Mouse (Mus musculus) ovary, postnatal 14 days (tissue): Measurements from ENCODE around the gene Lrba.

Source experiments
- DNase-seq: peaks from one replicate; pipeline ENCODE4 v3.0.0; 2022; ENCODE audit warnings: low spot score

Gene Lrba

GRCm38 (mm10) chr3:86687571-86688209 lies 463.2 kb downstream of the Lrba start:
- no peak for DNase-seq

- no peak for DNase-seq
Measured at GRCm38 (mm10) chr3:86688438-86688837, 464.0 kb downstream of the Lrba start.

GRCm38 (mm10) chr3:86689305-86689704 lies 464.8 kb downstream of the Lrba start:
- DNase-seq: no peak

GRCm38 (mm10) chr3:86692779-86693178 lies 468.3 kb downstream of the Lrba start:
- DNase-seq: no peak

- no peak for DNase-seq
Measured at GRCm38 (mm10) chr3:86693553-86693952, 469.1 kb downstream of the Lrba start.

- DNase-seq: no peak
Measured at GRCm38 (mm10) chr3:86698947-86699346, 474.5 kb downstream of the Lrba start.

- DNase-seq: no peak
Measured at GRCm38 (mm10) chr3:86701163-86701563, 476.7 kb downstream of the Lrba start.

GRCm38 (mm10) chr3:86709472-86709871 lies 485.0 kb downstream of the Lrba start:
- DNase-seq: no peak

GRCm38 (mm10) chr3:86711530-86711929 lies 487.1 kb downstream of the Lrba start:
- DNase-seq: no peak

GRCm38 (mm10) chr3:86712758-86713157 lies 488.3 kb downstream of the Lrba start:
- no peak for DNase-seq

- no peak for DNase-seq
Measured at GRCm38 (mm10) chr3:86714446-86714845, 490.0 kb downstream of the Lrba start.

- no peak for DNase-seq
Measured at GRCm38 (mm10) chr3:86723415-86724298, 499.2 kb downstream of the Lrba start.

- no peak for DNase-seq
Measured at GRCm38 (mm10) chr3:86725113-86725512, 500.6 kb downstream of the Lrba start.

- no peak for DNase-seq
Measured at GRCm38 (mm10) chr3:86738831-86739230, 514.4 kb downstream of the Lrba start.

GRCm38 (mm10) chr3:86739745-86740144 lies 515.3 kb downstream of the Lrba start:
- no peak for DNase-seq

- DNase-seq: no peak
Measured at GRCm38 (mm10) chr3:86745348-86745747, 520.9 kb downstream of the Lrba start.

- DNase-seq: no peak
Measured at GRCm38 (mm10) chr3:86745769-86746512, 521.5 kb downstream of the Lrba start.

- DNase-seq: no peak
Measured at GRCm38 (mm10) chr3:86750652-86751051, 526.2 kb downstream of the Lrba start.

- DNase-seq: no peak
Measured at GRCm38 (mm10) chr3:86754178-86754577, 529.7 kb downstream of the Lrba start.

GRCm38 (mm10) chr3:86754595-86755557 lies 530.4 kb downstream of the Lrba start:
- DNase-seq: no peak

- no peak for DNase-seq
Measured at GRCm38 (mm10) chr3:86756548-86756947, 532.1 kb downstream of the Lrba start.
